Mouse (Mus musculus): ENCODE data around the gene Entpd1.
"Not testable (repeated sequence)": the region's sequence is repeated elsewhere in the genome, so short reads cannot be mapped to it uniquely, and the experiment has no call there.

Gene Entpd1

DNA sequence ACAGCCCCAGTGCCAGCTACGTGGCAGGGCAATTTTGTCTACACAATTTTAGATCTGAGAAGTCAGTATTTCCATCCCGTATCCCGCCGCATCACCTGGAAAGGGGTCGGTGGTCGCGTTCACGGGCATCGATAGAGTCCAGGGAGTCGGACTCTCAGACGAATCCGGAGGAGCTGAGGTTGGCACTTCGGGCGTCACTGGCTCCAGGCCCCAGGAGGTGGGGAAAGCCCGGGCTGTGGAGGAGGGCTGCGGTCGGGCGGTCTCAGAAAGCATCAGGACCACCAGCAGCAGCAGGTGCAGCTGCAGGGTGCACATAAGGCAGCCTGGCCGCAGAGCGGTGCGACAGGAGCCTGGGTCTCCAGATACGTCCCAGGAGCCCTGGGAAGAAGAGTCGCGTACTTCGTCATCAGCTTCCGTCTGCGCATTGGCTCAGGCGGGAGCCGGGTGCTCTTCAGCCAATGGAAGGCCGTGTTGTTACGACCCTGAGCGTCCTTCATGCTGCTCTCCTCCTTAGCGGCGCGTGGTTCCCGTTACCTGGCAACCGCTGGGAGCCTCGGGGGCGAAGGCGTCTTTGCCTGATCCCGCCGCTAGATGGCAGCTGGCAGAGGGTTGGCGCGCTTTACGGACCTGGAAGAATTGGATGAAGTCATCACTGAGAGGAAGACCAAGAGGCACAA lies at the start of gene Entpd1, which contains the start of gene Tctn3:
Gene Entpd1 (plus strand): TSS at position 537 of the 677 bp plus-strand sequence.
Gene Tctn3 (minus strand): TSS at position 404 of the 677 bp plus-strand sequence.
- peak; percentile 96 to 98 for DNase-seq (ENCODE audit: low spot score in 2 of 2)

DNA sequence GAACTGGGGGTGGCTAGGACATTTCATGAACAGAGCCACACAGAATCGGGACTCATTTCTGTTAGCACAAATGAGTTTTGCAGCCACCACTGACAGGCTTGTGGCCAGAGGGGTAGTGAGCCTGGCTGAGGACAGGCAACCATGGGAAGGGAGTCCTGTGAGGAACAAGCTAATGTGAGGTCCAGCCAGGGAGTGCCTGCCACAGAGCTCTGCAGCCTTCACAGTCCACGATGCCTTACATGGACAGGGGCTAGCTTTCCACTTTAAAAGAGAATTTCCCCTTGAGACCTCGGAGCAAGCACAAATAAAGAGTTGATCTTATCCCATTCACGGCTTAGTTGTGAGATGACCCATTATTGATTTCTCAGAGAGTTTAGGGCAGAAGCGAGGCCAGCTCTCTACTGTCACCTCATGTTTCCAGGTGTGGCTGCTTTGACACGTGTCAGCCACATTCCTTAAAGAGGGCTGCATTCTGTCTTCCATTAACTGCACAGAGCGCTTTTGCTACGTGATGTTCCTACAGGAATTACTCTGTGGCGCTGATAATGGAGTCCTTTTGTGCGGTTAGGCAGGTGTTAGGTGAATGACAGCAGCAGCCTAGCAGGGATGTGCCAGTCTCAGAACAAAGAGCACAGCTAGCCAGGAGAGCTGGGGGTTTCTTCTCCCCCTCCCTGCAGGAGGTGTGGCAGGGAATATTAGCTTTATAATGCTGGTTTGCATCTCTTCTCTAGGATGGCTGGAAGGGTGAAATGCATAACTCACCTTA lies 48.1 kb upstream of the Entpd1 start:
- no peak for DNase-seq (ENCODE audit: low spot score in 2 of 2)

DNA sequence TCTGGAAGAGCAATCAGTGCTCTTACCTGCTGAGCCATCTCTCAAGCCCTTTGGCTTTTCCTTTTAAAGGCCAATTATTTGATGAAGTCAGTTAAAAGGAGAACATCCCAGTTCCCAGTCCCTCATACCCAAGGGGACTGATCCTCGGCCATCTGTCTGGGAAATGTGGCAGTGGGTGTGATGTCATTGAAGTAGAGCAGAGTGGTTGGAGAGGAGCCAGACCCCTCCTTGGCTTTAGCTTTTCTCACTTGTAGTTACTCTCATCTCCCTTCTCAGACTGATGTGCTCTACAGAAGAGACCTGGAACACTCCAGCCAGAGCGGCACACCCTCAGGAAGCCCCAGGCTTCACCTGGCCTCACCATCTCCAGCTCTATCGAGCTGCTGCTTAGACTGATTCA lies 44.5 kb upstream of the Entpd1 start:
- DNase-seq (ENCODE audit: low spot score in 2 of 2), result no peak

DNA sequence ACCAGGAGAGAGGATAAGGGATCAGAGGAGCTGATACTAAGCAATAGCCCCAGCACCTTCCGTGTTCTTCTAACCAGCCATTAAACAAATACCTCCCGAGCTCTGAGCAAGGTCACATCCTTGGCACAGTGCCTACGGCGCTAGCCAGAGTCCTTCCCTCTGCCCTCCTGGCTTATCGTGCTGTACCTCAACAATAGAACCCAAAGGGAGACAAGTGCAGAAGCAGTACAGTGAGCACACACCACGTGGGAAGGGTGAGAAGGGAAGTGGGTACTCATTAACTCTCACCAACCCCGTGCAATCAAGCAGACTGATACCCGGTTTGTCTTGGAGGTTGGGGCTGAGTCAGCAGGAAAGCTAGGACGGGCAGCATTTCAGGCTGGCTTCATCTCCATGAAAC lies 41.4 kb upstream of the Entpd1 start:
- peak in 1 of 2 experiments; percentile 42 for DNase-seq (ENCODE audit: low spot score in 2 of 2)

DNA sequence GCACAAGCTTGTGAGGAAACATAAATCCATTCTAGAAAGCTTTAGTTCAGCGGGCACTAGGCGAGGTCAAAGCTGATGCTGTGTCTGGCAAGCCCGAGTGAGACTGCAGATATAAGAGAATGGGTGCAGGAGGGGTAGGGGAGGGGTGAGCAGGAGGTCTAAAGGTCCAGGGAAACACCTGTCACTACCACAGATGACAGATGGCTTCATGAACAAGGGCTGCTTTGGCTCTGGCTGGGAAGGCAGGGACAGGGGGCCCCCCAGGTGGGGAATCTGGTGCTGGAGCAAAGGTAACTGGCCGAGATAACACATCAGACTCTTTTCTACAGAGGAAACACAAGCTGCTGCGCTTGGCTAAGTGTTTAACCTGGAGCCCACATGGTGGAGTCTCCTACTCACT lies 36.7 kb upstream of the Entpd1 start:
- DNase-seq (ENCODE audit: low spot score in 2 of 2), result no peak

DNA sequence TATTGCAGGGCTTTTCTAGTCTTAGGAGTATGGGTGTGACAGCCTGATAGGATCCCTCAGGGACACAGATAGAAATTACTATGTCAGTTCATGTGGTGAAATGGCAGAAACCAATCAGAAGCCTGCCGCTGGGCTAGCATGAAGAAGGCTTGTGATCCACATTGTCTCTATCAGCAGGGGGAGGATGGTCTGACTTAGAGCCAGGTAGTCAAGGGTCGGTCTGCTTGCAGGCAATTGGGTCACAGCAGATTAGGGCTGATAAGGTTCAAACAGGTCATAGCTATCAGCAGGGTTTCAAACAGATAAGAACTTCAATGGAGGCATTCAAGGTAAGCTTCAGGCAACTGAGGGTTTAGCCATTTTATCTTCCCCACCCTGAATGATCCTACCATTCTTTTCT lies 31.3 kb upstream of the Entpd1 start:
- no peak for DNase-seq (ENCODE audit: low spot score in 2 of 2)

DNA sequence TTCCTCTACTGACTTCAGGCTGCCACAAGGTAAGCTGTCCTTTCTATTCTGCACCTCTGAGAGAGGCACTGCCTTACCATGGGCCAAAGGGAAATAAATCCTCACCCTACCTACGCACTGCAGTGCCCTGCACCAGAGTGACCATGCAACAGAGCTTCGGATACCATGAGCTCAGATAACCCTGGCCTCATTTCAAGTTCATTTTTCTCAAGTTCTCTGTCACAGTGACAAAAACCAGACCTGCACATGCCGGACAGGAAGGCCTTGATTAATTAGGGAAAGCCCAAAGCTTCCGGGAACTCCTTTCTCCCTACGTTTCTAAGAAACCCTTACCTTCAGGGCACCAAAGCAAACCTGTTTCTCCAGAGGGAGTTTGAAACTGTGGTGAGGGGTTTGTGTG lies 30.5 kb upstream of the Entpd1 start:
- DNase-seq (ENCODE audit: low spot score in 2 of 2), result no peak

DNA sequence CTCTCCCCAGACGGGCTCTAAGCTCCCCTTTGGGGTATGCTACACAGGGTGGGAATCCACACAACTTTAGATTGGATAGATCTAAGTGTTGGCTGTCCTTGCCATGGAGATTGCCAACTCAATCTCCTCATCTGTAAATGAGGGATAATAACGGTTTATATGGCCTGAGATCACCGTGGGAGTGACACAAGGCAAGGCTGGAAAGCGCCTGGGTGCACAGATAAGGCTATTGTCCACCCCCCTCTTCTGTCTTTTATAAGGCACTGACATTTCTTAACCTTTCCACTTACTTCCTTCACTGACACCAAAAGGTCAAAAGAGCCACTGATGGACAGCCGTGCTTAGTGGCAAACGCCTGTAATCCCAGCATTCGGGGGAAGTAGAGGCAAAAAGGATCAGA lies 25.3 kb upstream of the Entpd1 start:
- DNase-seq (ENCODE audit: low spot score in 2 of 2), result no peak

DNA sequence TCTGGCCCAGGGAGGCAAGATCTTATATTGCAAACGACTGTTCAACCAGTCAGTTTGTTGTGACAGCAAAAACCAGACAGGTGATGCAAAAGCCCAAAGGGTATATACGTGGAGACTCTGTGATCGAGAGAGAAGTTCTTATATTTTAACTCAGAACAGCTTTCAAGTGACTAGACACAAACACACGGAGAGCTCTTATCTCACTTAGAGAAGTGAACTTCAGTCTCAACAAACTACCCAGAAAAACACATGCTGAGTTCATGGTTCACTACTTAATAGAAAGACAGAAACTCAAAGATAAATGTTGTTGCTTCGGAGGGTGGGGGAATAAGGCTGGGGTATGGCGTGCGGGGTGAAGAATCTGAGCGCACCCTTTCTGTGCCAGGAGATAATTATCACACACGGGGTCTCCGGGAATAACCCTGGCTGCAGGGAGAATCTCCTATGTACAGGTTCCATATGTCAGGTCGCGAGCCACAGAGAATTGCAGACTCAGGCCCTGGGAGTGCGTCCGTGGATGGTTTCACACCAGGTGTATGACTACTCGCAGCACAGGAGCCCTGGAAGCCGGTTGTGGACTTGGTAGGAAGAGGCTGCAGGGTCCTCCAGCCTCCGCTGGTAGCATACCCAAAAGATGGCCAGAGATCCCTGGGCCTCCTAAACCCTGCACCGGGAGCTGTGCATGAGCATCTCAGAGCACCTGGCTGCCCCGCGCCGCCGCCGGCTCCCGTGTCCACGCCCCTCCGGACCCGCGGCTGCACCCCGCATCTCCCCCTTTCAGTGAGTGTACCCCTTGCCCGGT lies 24.5 kb upstream of the Entpd1 start:
- DNase-seq (ENCODE audit: low spot score in 2 of 2), result no peak

DNA sequence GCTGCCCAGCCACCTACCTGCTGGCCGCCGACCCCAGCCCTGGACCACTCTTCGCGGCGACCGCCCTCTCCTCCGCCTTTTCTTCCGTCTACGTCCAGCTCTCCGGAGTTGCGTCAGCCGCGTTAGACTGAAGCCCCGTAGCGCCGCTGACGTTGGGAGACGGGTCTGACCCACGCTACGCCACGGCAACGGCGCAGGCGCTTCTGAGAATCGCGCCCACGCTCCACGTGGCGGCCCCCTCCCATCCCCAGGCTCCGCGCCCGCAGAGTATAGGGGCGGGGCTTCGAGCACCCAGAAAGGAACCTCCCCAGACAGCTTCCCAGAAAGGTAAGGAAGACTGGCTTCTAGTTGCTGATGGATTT lies 23.9 kb upstream of the Entpd1 start, which contains the start of gene Aldh18a1:
Gene Aldh18a1 (minus strand): TSS at position 171 of the 362 bp plus-strand sequence.
- DNase-seq (ENCODE audit: low spot score in 2 of 2), result peak; percentile 82 to 92

DNA sequence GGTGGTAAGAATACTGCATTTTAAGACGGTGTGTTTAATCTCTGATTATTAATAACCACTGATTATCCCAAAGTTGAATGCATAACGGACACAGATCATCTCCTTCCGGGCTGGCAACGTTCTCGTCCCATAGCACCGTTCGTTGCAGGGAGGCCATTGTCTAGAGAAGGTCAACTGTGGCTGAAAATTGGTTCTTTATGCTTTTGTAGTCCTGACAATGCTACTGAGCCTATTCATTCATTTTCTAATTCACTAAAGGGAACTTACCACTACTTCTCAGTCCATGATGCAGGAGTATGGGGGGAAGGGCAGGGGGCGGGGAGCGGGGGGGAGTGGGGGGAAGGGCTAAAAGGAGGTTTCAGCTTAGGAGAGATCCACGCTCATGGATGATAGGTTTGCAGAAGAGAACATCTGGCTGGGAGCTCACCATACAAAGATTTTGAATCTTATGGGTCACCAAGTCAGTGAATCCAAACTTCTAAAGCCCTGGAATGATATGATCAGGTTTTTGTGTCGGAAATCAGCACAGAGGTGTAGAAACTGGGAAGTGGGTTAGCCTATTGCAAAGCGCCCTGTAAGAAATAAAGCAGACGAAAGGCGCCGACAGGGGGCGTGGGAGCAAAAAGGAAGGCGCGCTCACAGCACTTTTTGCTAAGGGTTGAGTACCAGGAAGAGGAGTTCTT lies 23.2 kb upstream of the Entpd1 start:
- DNase-seq (ENCODE audit: low spot score in 2 of 2), result peak; percentile 71 to 88

DNA sequence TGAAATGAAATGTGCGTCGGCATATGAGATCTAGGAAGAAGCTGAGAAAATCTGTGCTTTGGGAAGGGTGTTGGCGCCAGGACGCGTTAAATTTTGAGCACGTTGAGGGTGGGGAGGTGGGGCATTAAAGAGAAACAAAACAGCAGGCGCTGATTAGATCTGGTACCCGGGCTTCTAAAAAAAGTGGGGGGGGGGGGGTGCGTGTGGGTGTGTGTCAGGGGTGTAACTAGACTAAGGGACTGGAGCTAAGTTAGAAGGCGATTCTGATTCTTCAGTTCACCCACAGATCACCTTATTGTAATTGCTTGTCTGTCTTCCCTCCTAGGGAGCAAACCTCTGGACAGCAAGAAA lies 22.7 kb upstream of the Entpd1 start:
- no peak for DNase-seq (ENCODE audit: low spot score in 2 of 2)

DNA sequence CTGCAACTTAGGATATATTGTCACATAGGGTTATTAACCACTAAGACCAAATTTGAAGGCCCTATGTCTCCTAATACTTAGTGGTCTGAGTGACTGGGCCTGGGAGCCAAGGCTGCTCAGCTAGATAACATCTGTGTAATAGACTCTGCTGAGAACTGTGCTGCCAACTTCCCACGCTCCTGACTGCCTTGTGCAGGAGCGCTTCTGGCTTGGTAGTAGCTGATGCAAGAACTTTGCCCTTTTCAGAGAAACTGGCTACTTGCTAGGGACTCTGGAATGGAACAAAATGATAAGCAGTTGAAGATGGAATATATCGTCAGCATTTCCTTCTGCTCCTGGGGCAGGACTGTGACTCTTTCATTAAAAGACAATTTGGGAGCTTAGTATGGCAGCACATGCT lies 16.9 kb upstream of the Entpd1 start:
- DNase-seq (ENCODE audit: low spot score in 2 of 2), result no peak

DNA sequence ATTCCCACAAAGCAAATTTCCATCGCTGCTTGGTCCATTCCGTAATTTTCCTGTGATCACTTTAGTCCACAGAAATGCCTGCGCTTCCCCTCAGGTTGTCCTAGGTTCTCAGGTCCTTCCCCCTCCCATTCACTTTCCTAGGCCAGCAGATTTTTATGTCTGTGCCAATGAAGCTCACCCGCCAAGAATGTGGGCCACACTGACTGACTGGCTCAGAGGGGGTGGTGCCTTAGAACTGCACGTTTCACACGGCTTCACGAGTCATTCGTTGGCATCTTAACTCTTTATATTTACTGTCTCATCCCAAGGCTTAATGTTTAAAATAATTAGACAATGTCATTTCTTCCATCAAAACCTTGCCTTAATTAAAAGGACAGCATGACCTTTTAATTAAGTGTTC lies 16.3 kb upstream of the Entpd1 start:
- peak; percentile 17 for DNase-seq (ENCODE audit: low spot score in 2 of 2)

DNA sequence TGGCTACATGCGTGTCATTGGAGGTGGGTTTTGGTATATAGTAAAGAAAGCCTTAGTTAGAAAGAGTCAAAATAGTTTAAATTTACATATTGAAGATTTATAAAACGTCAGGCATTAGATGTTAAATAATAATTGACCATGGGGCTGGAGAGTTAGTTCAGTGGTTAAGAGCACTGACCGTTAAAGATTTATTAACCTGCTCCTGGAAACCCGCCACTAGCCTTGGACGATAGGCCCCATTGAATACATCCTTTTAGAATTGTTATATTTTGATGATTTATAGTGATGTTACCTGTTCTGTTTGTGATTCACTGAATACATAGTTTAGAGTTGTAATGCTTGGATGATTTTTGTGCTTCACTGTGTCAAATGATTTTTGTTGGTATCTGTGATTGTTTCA lies 11.3 kb upstream of the Entpd1 start:
- not testable (repeated sequence) for DNase-seq (ENCODE audit: low spot score in 2 of 2)

DNA sequence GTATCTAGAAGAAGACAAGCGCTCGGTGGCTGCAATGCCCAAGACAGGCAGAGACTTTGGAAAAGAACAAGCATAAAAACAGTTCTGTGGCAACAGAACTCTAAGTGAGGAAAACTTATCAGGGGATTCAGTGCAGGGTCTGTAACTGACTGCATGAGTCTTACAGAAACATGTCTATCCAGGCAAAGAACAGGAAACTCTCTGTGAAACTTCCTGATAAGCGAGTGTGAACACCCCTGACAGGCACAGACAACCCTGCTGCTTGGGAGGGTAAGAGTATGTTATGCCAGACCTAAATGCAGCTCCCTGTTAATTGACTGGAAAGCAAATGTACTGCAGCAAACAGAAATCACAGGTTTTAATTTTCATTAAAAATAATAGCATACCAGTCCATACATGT lies 10.3 kb upstream of the Entpd1 start:
- no peak for DNase-seq (ENCODE audit: low spot score in 2 of 2)

DNA sequence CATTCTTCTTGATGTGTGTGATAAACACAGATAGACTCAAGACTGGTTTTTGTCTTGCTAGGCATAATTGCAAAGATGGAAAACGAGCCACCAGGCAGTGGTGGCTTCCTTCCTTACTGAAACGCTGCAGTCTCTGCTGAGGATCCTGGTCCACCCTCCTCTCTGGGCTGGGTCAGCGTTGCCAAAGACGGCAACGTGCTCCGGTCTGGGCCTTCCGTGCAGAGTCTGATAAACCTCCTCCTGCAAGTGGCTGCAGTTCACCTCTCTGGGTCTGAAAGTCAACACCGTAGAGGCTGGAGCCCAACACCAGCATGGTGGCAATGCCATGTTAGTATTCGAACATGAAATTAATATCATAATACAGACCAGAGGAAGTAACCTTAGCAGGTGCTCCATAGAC lies 7.0 kb upstream of the Entpd1 start:
- no peak for DNase-seq (ENCODE audit: low spot score in 2 of 2)

DNA sequence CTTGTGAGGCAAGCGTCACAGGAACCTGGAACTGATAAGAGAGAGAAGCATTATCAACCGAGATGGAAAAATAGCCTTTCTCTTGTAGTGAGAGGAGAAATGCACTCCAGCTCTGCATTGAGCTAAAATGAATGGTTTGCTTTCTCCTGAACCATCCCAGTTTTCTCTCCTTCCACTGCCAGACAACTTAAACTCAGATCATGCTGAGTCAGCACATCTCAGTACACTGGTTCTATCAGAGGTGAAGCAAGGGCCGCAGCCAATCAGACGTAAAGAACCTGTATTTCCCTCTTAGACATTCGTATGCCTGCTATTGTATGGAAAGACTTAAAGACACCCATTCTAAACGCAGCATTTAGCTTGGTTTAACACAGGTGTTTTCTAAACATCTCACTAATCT lies 4.5 kb upstream of the Entpd1 start:
- no peak for DNase-seq (ENCODE audit: low spot score in 2 of 2)

DNA sequence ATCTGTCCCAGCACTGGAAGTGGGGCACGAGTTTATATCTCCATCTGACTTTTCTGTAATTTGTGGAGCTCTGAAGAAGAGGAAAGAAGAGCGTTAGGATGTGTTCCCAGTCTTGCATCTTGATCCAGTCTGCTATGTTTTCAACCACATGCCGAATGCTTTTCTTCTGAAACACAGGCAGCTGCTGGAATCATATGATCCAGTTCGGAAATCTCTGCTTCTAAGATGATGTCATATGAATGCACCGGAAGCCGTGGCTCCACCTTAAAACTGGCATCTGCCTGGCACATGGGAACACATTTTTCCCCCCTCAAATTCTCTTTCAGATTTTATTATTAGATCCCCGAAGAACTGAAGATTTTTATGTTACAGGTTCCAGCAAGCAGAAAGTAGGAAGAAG lies 2.6 kb downstream of the Entpd1 start:
- no peak for DNase-seq (ENCODE audit: low spot score in 2 of 2)

DNA sequence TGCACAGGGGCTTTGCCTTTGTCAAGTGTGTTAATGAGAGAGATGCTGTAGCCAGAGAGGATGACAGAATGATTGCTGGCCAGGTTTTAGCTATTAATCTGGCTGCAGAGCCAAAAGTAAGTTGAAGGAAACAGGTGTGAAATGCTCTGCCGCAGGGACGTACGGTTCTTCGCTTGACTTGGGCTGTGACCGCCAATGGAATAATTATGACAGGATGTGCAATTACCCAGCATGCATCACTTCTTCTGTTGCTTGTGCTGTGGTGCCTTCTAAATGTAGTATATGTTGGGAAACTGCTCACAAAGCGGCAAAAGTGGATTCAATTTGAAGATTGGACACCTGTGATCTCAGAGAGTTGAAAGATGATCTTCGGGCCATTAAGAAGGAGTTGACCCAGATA lies 3.9 kb downstream of the Entpd1 start:
- peak in 1 of 2 experiments; percentile 15 for DNase-seq (ENCODE audit: low spot score in 2 of 2)

DNA sequence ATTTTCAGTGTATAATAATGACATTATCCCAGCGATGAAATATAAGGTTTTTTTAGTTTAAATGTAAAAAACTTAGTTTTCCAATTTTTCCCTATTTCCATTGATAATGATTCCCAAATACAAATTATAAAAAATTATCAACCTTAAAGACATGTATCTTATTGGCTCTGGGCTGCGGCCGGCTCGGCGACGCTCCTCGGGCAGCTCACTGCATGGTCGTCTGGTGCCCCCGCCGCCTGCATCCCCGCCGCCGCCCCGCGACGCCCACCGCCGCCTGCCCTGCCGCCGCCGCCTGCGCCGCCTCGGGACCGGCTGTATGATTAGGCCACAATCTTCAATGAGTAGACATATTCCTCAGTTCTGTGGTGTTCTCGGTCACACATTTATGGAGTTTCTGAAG lies 9.4 kb downstream of the Entpd1 start:
- not testable (repeated sequence) for DNase-seq (ENCODE audit: low spot score in 2 of 2)

DNA sequence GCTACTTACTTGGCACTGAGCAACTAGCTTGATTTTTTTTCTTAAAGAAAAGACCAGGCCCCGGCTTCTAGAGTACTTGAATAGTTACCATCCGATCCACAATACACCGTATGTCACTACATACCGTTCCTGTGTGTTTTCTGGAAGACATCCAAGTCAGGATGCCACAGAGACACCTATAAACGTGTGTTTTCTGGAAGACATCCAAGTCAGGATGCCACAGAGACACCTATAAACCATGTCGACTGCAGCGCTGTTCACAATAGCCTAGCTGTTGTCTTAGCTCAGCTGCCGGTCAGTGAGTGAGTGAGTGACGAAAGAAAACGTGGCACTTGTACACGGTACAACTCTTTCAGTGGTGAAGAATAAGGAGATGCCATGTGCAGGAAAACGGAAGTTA lies 13.8 kb downstream of the Entpd1 start:
- DNase-seq (ENCODE audit: low spot score in 2 of 2), result no peak
